Mouse (Mus musculus): ENCODE data around the gene Hcrtr2. TPM values are rescaled to one million over a fixed set of nuclear protein-coding genes. Genes with fewer than 3 reads are reported as not detected.
A peak's percentile ranks its signal among the peaks of the same experiment; 100 is the strongest.

Gene Hcrtr2
- 0.07 and 0.08 TPM in 2 replicates for polyA plus RNA-seq (2015; fragmentation: Nextera tagmentation; extraction: Ambion mirVana)

- Histone ChIP-seq H3K27me3 (replicated peaks; ENCODE audit: control insufficient read depth, insufficient read depth, low read length) (peaks cover 26% of the 10 kb centered on the region), H3K4me1 (replicated peaks; ENCODE audit: control insufficient read depth, insufficient read depth, low read length) (0 out of 2 replicates have a peak, but pooled peaks cover 3% of the 10 kb centered on the region), H3K27ac (ENCODE audit: low read depth, low read length) (no peak within 1 kb of the TSS), H3K4me3 (ENCODE audit: low read depth, low read length) (peak within 1 kb of the TSS; percentile 38), H3K9me3 (ENCODE audit: control insufficient read depth) (no peaks in the 10 kb centered on the region), H3K9ac (ENCODE audit: low read depth, low read length) (no peak within 1 kb of the TSS), H3K36me3 (ENCODE audit: control insufficient read depth, insufficient read depth) (no peaks in the 10 kb centered on the region), H3K4me2 (replicated peaks; ENCODE audit: low read depth) (peak within 1 kb of the TSS; percentile 70)
- WGBS: 78% methylated on average over 6 of the region's 6 CpGs
- no peak for ATAC-seq
- TF ChIP-seq CTCF (IDR thresholded peaks at IDR 0.05; ENCODE audit: low read depth): no peak
These were observed at the start of gene Hcrtr2 for GRCm38 (mm10) chr9:76323756-76324155. Gene Hcrtr2, minus strand, starts transcription at chr9:76323856.

DNA sequence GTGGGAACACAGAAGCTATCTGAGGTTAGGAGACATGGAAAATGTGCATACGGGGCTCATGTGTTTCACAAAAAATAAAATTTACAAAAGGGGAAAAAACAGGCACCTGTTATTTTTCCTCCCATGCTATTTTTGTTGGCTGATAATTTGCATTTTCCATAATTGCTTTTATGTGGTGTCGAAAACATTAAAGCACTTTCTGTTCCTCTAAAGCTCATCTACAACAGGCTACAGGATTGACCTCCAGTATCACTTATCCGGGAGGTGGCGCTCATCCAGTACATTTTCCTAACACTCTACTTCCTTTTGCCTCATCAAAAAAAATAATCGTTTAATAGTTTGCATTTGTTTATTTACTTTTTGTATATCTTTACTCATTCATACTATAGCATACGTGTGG is 41.2 kb upstream of the Hcrtr2 start:
- Histone ChIP-seq H3K9ac (ENCODE audit: low read depth, low read length) (no peak overlapping the region), H3K4me2 (replicated peaks; ENCODE audit: low read depth) (no peak overlapping the region), H3K9me3 (ENCODE audit: control insufficient read depth) (no peaks in the 10 kb centered on the region), H3K27me3 (replicated peaks; ENCODE audit: control insufficient read depth, insufficient read depth, low read length) (no peaks in the 10 kb centered on the region), H3K27ac (ENCODE audit: low read depth, low read length) (no peak overlapping the region), H3K36me3 (ENCODE audit: control insufficient read depth, insufficient read depth) (no peaks in the 10 kb centered on the region), H3K4me1 (replicated peaks; ENCODE audit: control insufficient read depth, insufficient read depth, low read length) (no peaks in the 10 kb centered on the region), H3K4me3 (ENCODE audit: low read depth, low read length) (no peak overlapping the region)
- WGBS: 84% methylated on average over 6 of the region's 6 CpGs
- no peak for ATAC-seq
- TF ChIP-seq CTCF (IDR thresholded peaks at IDR 0.05; ENCODE audit: low read depth): no peak

- Histone ChIP-seq H3K27me3 (replicated peaks; ENCODE audit: control insufficient read depth, insufficient read depth, low read length) (no peaks in the 10 kb centered on the region), H3K4me3 (ENCODE audit: low read depth, low read length) (no peak overlapping the region), H3K36me3 (ENCODE audit: control insufficient read depth, insufficient read depth) (no peaks in the 10 kb centered on the region), H3K27ac (ENCODE audit: low read depth, low read length) (no peak overlapping the region), H3K9me3 (ENCODE audit: control insufficient read depth) (no peaks in the 10 kb centered on the region), H3K4me1 (replicated peaks; ENCODE audit: control insufficient read depth, insufficient read depth, low read length) (no peaks in the 10 kb centered on the region), H3K4me2 (replicated peaks; ENCODE audit: low read depth) (no peak overlapping the region), H3K9ac (ENCODE audit: low read depth, low read length) (no peak overlapping the region)
- ATAC-seq: no peak
- TF ChIP-seq CTCF (IDR thresholded peaks at IDR 0.05; ENCODE audit: low read depth): no peak
These were observed 36.7 kb upstream of the Hcrtr2 start for GRCm38 (mm10) chr9:76360374-76360773.

- Histone ChIP-seq H3K27me3 (replicated peaks; ENCODE audit: control insufficient read depth, insufficient read depth, low read length) (no peaks in the 10 kb centered on the region), H3K4me1 (replicated peaks; ENCODE audit: control insufficient read depth, insufficient read depth, low read length) (no peaks in the 10 kb centered on the region), H3K9ac (ENCODE audit: low read depth, low read length) (no peak overlapping the region), H3K4me2 (replicated peaks; ENCODE audit: low read depth) (no peak overlapping the region), H3K36me3 (ENCODE audit: control insufficient read depth, insufficient read depth) (no peaks in the 10 kb centered on the region), H3K4me3 (ENCODE audit: low read depth, low read length) (no peak overlapping the region), H3K9me3 (ENCODE audit: control insufficient read depth) (no peaks in the 10 kb centered on the region), H3K27ac (ENCODE audit: low read depth, low read length) (no peak overlapping the region)
- no peak for TF ChIP-seq CTCF (IDR thresholded peaks at IDR 0.05; ENCODE audit: low read depth)
- ATAC-seq: no peak
- 77% methylated on average over 3 of the region's 3 CpGs for WGBS
These were observed 28.7 kb upstream of the Hcrtr2 start for GRCm38 (mm10) chr9:76352346-76352745.

- Histone ChIP-seq H3K4me2 (replicated peaks; ENCODE audit: low read depth) (no peak overlapping the region), H3K9me3 (ENCODE audit: control insufficient read depth) (no peaks in the 10 kb centered on the region), H3K27me3 (replicated peaks; ENCODE audit: control insufficient read depth, insufficient read depth, low read length) (no peaks in the 10 kb centered on the region), H3K4me1 (replicated peaks; ENCODE audit: control insufficient read depth, insufficient read depth, low read length) (no peaks in the 10 kb centered on the region), H3K36me3 (ENCODE audit: control insufficient read depth, insufficient read depth) (no peaks in the 10 kb centered on the region), H3K27ac (ENCODE audit: low read depth, low read length) (no peak overlapping the region), H3K4me3 (ENCODE audit: low read depth, low read length) (no peak overlapping the region), H3K9ac (ENCODE audit: low read depth, low read length) (no peak overlapping the region)
- ATAC-seq: no peak
- 84% methylated on average over 1 of the region's 1 CpGs for WGBS
- no peak for TF ChIP-seq CTCF (IDR thresholded peaks at IDR 0.05; ENCODE audit: low read depth)
These were observed 23.6 kb upstream of the Hcrtr2 start for GRCm38 (mm10) chr9:76347298-76347697.

- H3K27ac ChIP-seq (ENCODE audit: low read depth, low read length): no peak overlapping the region
- no peak for TF ChIP-seq CTCF (IDR thresholded peaks at IDR 0.05; ENCODE audit: low read depth)
- H3K9ac ChIP-seq (ENCODE audit: low read depth, low read length): no peak overlapping the region
- no peaks in the 10 kb centered on the region for H3K27me3 ChIP-seq (replicated peaks; ENCODE audit: control insufficient read depth, insufficient read depth, low read length)
- no peaks in the 10 kb centered on the region for H3K36me3 ChIP-seq (ENCODE audit: control insufficient read depth, insufficient read depth)
- no peak for ATAC-seq
- H3K4me3 ChIP-seq (ENCODE audit: low read depth, low read length): no peak overlapping the region
- no peak overlapping the region for H3K4me2 ChIP-seq (replicated peaks; ENCODE audit: low read depth)
- no peaks in the 10 kb centered on the region for H3K4me1 ChIP-seq (replicated peaks; ENCODE audit: control insufficient read depth, insufficient read depth, low read length)
- WGBS: 76% methylated on average over 1 of the region's 1 CpGs
- H3K9me3 ChIP-seq (ENCODE audit: control insufficient read depth): no peaks in the 10 kb centered on the region
These were observed 7.4 kb upstream of the Hcrtr2 start for GRCm38 (mm10) chr9:76331081-76331480.

DNA sequence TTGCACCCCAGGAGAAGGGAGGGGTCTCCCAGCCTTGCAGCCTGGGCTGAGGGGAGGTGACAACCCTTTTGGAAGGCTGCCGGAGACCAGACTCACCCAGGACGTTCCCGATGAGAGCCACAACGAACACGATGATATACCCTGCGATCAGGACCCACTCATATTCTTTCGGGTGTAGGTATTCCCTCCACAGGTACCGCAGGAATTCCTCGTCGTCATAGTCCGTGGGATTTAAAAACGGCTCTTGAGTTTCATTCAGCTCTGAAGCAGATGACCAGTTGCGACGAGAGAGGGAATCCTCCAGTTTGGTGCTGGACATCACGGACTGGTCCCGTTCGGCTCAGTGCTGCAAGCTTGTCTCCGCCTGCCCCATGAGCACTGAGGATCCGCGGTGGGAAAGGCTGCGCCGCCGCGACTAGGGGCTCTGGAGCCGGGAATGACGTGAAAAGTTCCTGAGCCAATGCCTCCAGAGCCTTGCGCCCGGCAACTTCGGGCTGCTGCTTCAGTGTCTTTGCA is 412 bp downstream of the Hcrtr2 start:
- no peaks in the 10 kb centered on the region for H3K36me3 ChIP-seq (ENCODE audit: control insufficient read depth, insufficient read depth)
- H3K4me3 ChIP-seq (ENCODE audit: low read depth, low read length): peak overlapping the region; percentile 38
- H3K4me2 ChIP-seq (replicated peaks; ENCODE audit: low read depth): peak overlapping the region; percentile 70
- H3K27ac ChIP-seq (ENCODE audit: low read depth, low read length): no peak overlapping the region
- peaks cover 26% of the 10 kb centered on the region for H3K27me3 ChIP-seq (replicated peaks; ENCODE audit: control insufficient read depth, insufficient read depth, low read length)
- ATAC-seq: no peak
- 0 out of 2 replicates have a peak, but pooled peaks cover 3% of the 10 kb centered on the region for H3K4me1 ChIP-seq (replicated peaks; ENCODE audit: control insufficient read depth, insufficient read depth, low read length)
- H3K9me3 ChIP-seq (ENCODE audit: control insufficient read depth): no peaks in the 10 kb centered on the region
- WGBS: 2% methylated on average over 29 of the region's 29 CpGs
- no peak for TF ChIP-seq CTCF (IDR thresholded peaks at IDR 0.05; ENCODE audit: low read depth)
- no peak overlapping the region for H3K9ac ChIP-seq (ENCODE audit: low read depth, low read length)
